ENCODE assay signal across 30 mouse cellular contexts in genomic region chr4:24785757-24786532, GRCm38 (mm10).
DNase-seq lines count a peak whose midpoint lies in the region; ATAC-seq lines count a peak whose summit lies in the region.
"Had no signal": no experiment of that assay in that cellular context is flagged by ENCODE, and none has a peak within 500 bp of the region (broad histone marks: within the 10 kb centered on the region; RNA-seq: fewer than 3 reads in every experiment).

No protein-coding gene starts in this region.

- H3K9me3 ChIP-seq in kidney, embryonic 15.5 days (replicated peaks): no peaks in the 10 kb centered on the region
- no peaks in the 10 kb centered on the region for H3K9me3 ChIP-seq in intestine, embryonic 16.5 days (ENCODE audit: control insufficient read depth, low read length)
- no peaks in the 10 kb centered on the region for H3K9me3 ChIP-seq in stomach, embryonic 15.5 days
- H3K9me3 ChIP-seq: embryonic facial prominence, embryonic 10.5 days; embryonic facial prominence, embryonic 13.5 days; forebrain, embryonic 12.5 days; forebrain, embryonic 15.5 days; G1E; heart, embryonic 10.5 days; heart, embryonic 13.5 days; hindbrain, embryonic 12.5 days; hindbrain, embryonic 15.5 days had no signal

- no peaks in the 10 kb centered on the region for H3K4me1 ChIP-seq in kidney, embryonic 15.5 days
- H3K4me1 ChIP-seq in intestine, embryonic 16.5 days (ENCODE audit: control insufficient read depth, insufficient read depth, low read length): no peaks in the 10 kb centered on the region
- H3K4me1 ChIP-seq in stomach, embryonic 15.5 days: no peaks in the 10 kb centered on the region
- H3K4me1 ChIP-seq: embryonic facial prominence, embryonic 10.5 days; embryonic facial prominence, embryonic 13.5 days; forebrain, embryonic 12.5 days; forebrain, embryonic 15.5 days; hindbrain, embryonic 12.5 days; hindbrain, embryonic 15.5 days had no signal

- no peak overlapping the region for H3K4me3 ChIP-seq in kidney, embryonic 15.5 days (replicated peaks)
- H3K4me3 ChIP-seq in intestine, embryonic 16.5 days (ENCODE audit: low read length): no peak overlapping the region
- no peak overlapping the region for H3K4me3 ChIP-seq in stomach, embryonic 15.5 days (replicated peaks)
- H3K4me3 ChIP-seq: embryonic facial prominence, embryonic 10.5 days; embryonic facial prominence, embryonic 13.5 days; erythroblast, embryonic 14.5 days; forebrain, embryonic 12.5 days; forebrain, embryonic 15.5 days; heart, adult 2 months; heart, embryonic 10.5 days; heart, embryonic 13.5 days; hindbrain, embryonic 12.5 days; hindbrain, embryonic 15.5 days had no signal

- H3K27me3 ChIP-seq in kidney, embryonic 15.5 days: no peaks in the 10 kb centered on the region
- no peaks in the 10 kb centered on the region for H3K27me3 ChIP-seq in intestine, embryonic 16.5 days (replicated peaks; ENCODE audit: control insufficient read depth, insufficient read depth, low read length)
- no peaks in the 10 kb centered on the region for H3K27me3 ChIP-seq in stomach, embryonic 15.5 days (replicated peaks)
- H3K27me3 ChIP-seq: CH12.LX; embryonic facial prominence, embryonic 13.5 days; forebrain, embryonic 12.5 days; forebrain, embryonic 15.5 days; heart, embryonic 13.5 days; hindbrain, embryonic 12.5 days; hindbrain, embryonic 15.5 days; Patski had no signal

- 55% methylated on average over 7 of the region's 7 CpGs for WGBS in kidney, embryonic 15.5 days
- 49% methylated on average over 7 of the region's 7 CpGs for WGBS in intestine, embryonic 16.5 days
- 44% methylated on average over 7 of the region's 7 CpGs for WGBS in stomach, embryonic 15.5 days

- no peak overlapping the region for H3K9ac ChIP-seq in kidney, embryonic 15.5 days
- no peak overlapping the region for H3K9ac ChIP-seq in intestine, embryonic 16.5 days (ENCODE audit: low read depth, low read length)
- no peak overlapping the region for H3K9ac ChIP-seq in stomach, embryonic 15.5 days
- H3K9ac ChIP-seq: embryonic facial prominence, embryonic 13.5 days; forebrain, embryonic 12.5 days; forebrain, embryonic 15.5 days; heart, embryonic 13.5 days; hindbrain, embryonic 12.5 days; hindbrain, embryonic 15.5 days had no signal

- H3K36me3 ChIP-seq in kidney, embryonic 15.5 days: no peaks in the 10 kb centered on the region
- no peaks in the 10 kb centered on the region for H3K36me3 ChIP-seq in intestine, embryonic 16.5 days (ENCODE audit: control insufficient read depth, insufficient read depth, low read length)
- no peaks in the 10 kb centered on the region for H3K36me3 ChIP-seq in stomach, embryonic 15.5 days
- H3K36me3 ChIP-seq: embryonic facial prominence, embryonic 10.5 days; embryonic facial prominence, embryonic 13.5 days; forebrain, embryonic 12.5 days; forebrain, embryonic 15.5 days; G1E; heart, embryonic 10.5 days; heart, embryonic 13.5 days; hindbrain, embryonic 12.5 days; hindbrain, embryonic 15.5 days had no signal

- no peak for DNase-seq in kidney, postnatal 4 days
- DNase-seq in adrenal gland, postnatal 4 days (ENCODE audit: low spot score in 2 of 2): no peak
- DNase-seq in heart, adult 11 months: no peak
- DNase-seq: adrenal gland, adult 2 months; adrenal gland, postnatal 14 days; B cell, adult 2 months; cerebellum, adult 11-12 months; cerebellum, adult 8-10 months; cerebellum, postnatal 10 days; cerebellum, postnatal 36 days; embryo, embryonic 11 days; gastrocnemius, postnatal 25 days; heart, adult 2 months; heart, postnatal 14 days; heart, postnatal 4 days had no signal

- no peak overlapping the region for H3K4me2 ChIP-seq in kidney, embryonic 15.5 days
- no peak overlapping the region for H3K4me2 ChIP-seq in intestine, embryonic 16.5 days (ENCODE audit: low read depth, low read length)
- no peak overlapping the region for H3K4me2 ChIP-seq in stomach, embryonic 15.5 days
- H3K4me2 ChIP-seq: embryonic facial prominence, embryonic 13.5 days; forebrain, embryonic 12.5 days; forebrain, embryonic 15.5 days; heart, embryonic 13.5 days; hindbrain, embryonic 12.5 days; hindbrain, embryonic 15.5 days had no signal

- 0 out of 2 replicates have a peak, but pooled peaks have one; percentile 58 for ATAC-seq in kidney, embryonic 15.5 days (replicated peaks; ENCODE audit: low FRiP score)
- ATAC-seq in intestine, embryonic 16.5 days: peak; percentile 74
- peak; percentile 68 for ATAC-seq in stomach, embryonic 15.5 days (ENCODE audit: insufficient read depth, low FRiP score, low read depth)
- ATAC-seq: forebrain, embryonic 15.5 days; Patski had no signal

- no peak overlapping the region for H3K27ac ChIP-seq in kidney, embryonic 15.5 days
- H3K27ac ChIP-seq in intestine, embryonic 16.5 days (ENCODE audit: low read length): no peak overlapping the region
- H3K27ac ChIP-seq in stomach, embryonic 15.5 days: no peak overlapping the region
- H3K27ac ChIP-seq: embryonic facial prominence, embryonic 10.5 days; embryonic facial prominence, embryonic 13.5 days; forebrain, embryonic 12.5 days; forebrain, embryonic 15.5 days; heart, adult 2 months; heart, embryonic 10.5 days; heart, embryonic 13.5 days; hindbrain, embryonic 12.5 days; hindbrain, embryonic 15.5 days had no signal
